Mouse (Mus musculus): Measurements from ENCODE around the gene Tspan6. TPM values are rescaled to one million over a fixed set of nuclear protein-coding genes. Genes with fewer than 3 reads are reported as not detected.

Tspan6 gene
- 0.97 and 1.0 TPM in 2 replicates for polyA plus RNA-seq (2012; ENCODE audit: insufficient read depth, low replicate concordance)

DNA sequence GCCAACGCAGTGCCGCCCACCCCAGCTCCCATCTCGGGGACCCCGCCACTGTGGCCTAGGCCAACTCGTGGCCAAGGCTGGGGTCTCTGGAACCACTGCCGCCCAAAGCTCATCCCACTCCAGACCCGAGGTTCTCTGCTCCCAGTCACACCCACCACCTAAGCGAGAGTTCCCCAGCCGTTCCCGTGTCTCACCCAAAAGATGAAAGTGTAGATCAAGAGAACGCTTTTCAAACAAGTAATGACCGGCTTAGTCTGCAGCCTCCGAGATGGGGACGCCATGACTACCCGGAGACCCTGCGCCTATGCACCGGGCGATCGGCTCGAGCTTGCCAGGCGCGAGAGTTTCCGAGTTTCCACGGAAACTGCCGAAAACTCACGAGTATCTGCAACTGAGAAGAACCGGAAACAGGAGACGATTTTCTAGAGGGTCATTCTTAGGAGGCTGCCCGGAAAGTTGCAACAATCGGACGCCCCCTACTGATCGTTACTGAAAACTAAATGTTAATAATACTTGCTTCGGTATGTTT is at the start of gene Tspan6:
Gene Tspan6 (minus strand): TSS at position 416 of the 529 bp plus-strand sequence.
- no peaks in the 10 kb centered on the region for H3K36me3 ChIP-seq (replicated peaks; ENCODE audit: low read length)
- H3K9me3 ChIP-seq: no peaks in the 10 kb centered on the region
- H3K4me1 ChIP-seq: peaks cover 19% of the 10 kb centered on the region
- H3K27me3 ChIP-seq (replicated peaks): peaks cover 4% of the 10 kb centered on the region
- peak within 1 kb of the TSS; percentile 91 for H3K4me3 ChIP-seq (replicated peaks)
- TF ChIP-seq FLI1 (IDR thresholded peaks at IDR 0.05; ENCODE audit: low read length) (no peak), GATA1 (IDR thresholded peaks at IDR 0.05; ENCODE audit: borderline replicate concordance, low read length) (no peak)

DNA sequence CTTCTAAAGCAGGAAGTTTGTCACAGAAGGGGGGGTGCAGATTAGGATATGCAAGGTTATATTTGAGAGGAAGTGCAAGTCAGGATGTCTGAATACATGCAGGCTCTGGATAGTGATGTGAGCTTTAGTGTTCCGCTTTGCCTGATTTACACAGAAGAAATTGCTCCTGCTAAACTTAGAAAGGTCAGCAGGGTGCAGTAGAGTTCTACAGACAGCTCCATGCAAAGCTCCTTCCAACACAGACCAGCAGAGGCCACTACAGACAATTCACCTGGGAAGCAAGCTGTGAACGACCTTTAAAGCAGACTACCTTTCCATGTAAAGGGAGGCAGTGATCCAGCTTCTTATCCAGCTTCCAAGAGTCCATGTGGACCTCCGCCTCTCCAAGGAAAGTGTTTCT is 49.2 kb upstream of the Tspan6 start:
- Histone ChIP-seq H3K4me1 (peaks cover 26% of the 10 kb centered on the region), H3K4me3 (replicated peaks) (no peak overlapping the region), H3K36me3 (replicated peaks; ENCODE audit: low read length) (peaks cover 11% of the 10 kb centered on the region), H3K27me3 (replicated peaks) (peaks cover 16% of the 10 kb centered on the region), H3K9me3 (no peaks in the 10 kb centered on the region)
- TF ChIP-seq GATA1 (IDR thresholded peaks at IDR 0.05; ENCODE audit: borderline replicate concordance, low read length): no peak
- no peak for TF ChIP-seq FLI1 (IDR thresholded peaks at IDR 0.05; ENCODE audit: low read length)

DNA sequence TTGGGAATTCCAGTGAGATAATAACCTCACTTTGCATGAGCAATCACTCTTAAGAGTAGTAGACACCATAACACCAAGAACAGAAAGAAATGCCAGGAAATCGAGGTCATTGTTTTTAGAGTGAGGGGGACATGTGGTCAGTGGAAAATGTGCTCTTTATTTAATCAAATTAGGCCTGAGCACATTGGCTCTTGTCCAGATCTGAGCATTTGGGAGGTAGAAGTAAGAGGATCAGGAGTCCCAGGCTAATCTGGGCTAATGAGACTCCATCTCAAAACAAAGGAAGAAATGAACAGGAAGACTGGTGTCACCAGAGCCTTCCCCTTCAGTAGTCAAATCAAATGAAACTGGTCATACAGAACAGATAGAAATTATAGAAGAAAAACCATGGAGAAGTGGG is 41.3 kb upstream of the Tspan6 start:
- Histone ChIP-seq H3K9me3 (no peaks in the 10 kb centered on the region), H3K27me3 (replicated peaks) (peaks cover 12% of the 10 kb centered on the region), H3K36me3 (replicated peaks; ENCODE audit: low read length) (peaks cover 6% of the 10 kb centered on the region), H3K4me3 (replicated peaks) (no peak overlapping the region), H3K4me1 (peaks cover 27% of the 10 kb centered on the region)
- TF ChIP-seq FLI1 (IDR thresholded peaks at IDR 0.05; ENCODE audit: low read length): no peak
- TF ChIP-seq GATA1 (IDR thresholded peaks at IDR 0.05; ENCODE audit: borderline replicate concordance, low read length): no peak

DNA sequence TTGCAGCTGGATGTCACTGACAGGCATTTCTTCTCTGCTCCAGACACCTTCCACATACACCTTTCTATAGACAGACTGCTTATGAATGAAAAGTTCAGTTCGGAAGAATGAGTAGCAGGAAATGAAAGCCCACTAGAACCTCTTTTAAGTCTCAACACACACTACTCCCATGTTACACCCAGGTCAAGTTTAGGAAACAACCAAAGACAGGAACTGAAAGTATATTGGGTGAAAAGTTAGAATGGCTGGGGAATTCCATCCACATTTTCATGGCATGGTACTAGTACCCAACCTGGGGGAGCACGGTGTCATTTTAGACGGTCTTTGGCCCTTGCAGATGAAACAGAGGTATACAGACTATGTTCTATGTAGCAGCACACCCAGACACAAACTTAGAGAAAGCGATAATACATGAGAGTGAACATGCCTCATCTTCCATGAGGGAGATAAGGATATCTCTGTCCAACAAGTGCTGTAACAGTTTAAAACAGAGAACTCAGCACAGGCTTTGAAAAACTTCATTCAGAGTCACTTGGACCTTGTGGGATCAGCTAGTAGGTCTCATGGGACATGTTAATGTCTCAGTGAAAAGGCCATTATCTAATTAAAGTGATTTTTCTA is 38.5 kb upstream of the Tspan6 start:
- no peaks in the 10 kb centered on the region for H3K9me3 ChIP-seq
- peaks cover 32% of the 10 kb centered on the region for H3K4me1 ChIP-seq
- H3K36me3 ChIP-seq (replicated peaks; ENCODE audit: low read length): peaks cover 3% of the 10 kb centered on the region
- peaks cover 5% of the 10 kb centered on the region for H3K27me3 ChIP-seq (replicated peaks)
- TF ChIP-seq GATA1 (IDR thresholded peaks at IDR 0.05; ENCODE audit: borderline replicate concordance, low read length) (no peak), FLI1 (IDR thresholded peaks at IDR 0.05; ENCODE audit: low read length) (no peak)
- H3K4me3 ChIP-seq (replicated peaks): no peak overlapping the region

DNA sequence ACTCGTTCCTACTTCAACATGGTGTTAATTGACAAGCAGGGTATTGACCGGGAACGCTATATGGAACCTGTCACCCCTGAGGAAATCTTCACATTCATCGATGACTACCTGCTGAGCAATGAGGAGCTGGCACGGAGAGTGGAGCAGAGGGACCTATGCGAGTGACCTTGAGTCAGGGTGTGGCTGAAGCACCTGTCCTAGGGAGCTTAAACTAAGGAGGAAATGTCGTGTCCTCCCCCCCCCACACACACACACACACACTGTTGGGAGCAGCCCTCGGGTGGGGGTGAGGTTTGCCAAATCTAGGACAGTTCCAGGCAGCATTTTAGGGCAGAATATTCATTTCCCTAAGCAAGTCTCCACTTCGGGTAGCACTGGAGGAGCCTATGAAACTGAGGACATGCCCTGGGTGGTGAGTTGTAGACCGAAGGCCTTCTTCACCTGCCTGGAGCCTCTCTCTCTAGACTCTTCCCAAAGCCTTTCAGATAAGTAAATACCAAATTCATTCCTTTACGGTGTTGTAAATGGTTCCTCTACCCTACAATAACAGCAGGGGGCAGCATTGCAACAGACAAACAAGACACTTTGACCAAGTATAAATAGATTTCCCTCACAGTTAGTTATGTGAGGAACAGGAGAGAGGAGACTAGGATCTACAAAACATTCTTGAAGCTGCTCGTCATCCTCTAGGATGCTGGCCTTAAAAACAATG is 33.2 kb upstream of the Tspan6 start:
- peaks cover 19% of the 10 kb centered on the region for H3K4me1 ChIP-seq
- H3K36me3 ChIP-seq (replicated peaks; ENCODE audit: low read length): no peaks in the 10 kb centered on the region
- no peaks in the 10 kb centered on the region for H3K9me3 ChIP-seq
- H3K27me3 ChIP-seq (replicated peaks): peaks cover 12% of the 10 kb centered on the region
- no peak overlapping the region for H3K4me3 ChIP-seq (replicated peaks)
- no peak for TF ChIP-seq GATA1 (IDR thresholded peaks at IDR 0.05; ENCODE audit: borderline replicate concordance, low read length)
- no peak for TF ChIP-seq FLI1 (IDR thresholded peaks at IDR 0.05; ENCODE audit: low read length)

DNA sequence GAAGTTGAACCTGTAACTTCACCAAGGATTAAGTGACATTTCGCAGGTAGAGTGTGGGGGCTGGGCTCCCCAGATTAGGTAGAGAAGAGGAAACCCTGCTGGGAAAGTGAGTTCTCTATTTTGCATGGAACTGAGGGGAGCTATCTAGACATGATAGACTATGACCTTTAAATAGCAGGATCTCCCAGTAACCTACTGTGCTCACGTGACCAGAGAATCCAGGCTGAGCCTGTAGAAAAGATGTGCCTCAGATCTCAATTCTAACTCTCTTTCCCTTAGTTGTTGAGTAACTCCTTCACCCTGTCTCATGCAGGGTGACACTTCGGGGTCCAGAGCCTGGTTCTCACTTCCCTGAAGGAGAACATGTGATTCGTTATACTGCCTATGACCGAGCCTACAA is 28.5 kb upstream of the Tspan6 start:
- Histone ChIP-seq H3K27me3 (replicated peaks) (peaks cover 12% of the 10 kb centered on the region), H3K9me3 (no peaks in the 10 kb centered on the region), H3K4me3 (replicated peaks) (no peak overlapping the region), H3K4me1 (peaks cover 6% of the 10 kb centered on the region; the same call in 1 of the 2 replicates), H3K36me3 (replicated peaks; ENCODE audit: low read length) (no peaks in the 10 kb centered on the region)
- TF ChIP-seq GATA1 (IDR thresholded peaks at IDR 0.05; ENCODE audit: borderline replicate concordance, low read length): no peak
- TF ChIP-seq FLI1 (IDR thresholded peaks at IDR 0.05; ENCODE audit: low read length): no peak

DNA sequence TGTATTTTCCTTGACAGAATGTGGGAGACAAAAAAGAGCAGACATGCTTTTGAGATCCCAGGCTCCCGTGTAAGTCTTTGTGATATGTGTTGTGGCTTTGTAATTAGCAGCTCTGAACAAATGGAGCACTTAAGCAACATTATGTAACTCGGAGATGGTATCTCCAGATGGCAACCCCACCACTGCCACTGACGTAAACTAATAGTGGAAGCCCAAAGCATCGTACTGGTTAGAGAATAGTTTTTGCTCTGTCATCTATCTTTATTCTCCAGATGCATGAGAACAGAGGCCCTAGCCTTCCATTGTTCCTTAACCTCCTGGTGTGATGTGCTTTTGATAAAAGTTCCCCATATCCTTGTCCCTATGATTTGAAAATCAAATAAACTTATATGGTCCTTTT is 23.0 kb upstream of the Tspan6 start:
- no peak overlapping the region for H3K4me3 ChIP-seq (replicated peaks)
- H3K4me1 ChIP-seq: no peaks in the 10 kb centered on the region
- TF ChIP-seq GATA1 (IDR thresholded peaks at IDR 0.05; ENCODE audit: borderline replicate concordance, low read length): no peak
- TF ChIP-seq FLI1 (IDR thresholded peaks at IDR 0.05; ENCODE audit: low read length): no peak
- no peaks in the 10 kb centered on the region for H3K36me3 ChIP-seq (replicated peaks; ENCODE audit: low read length)
- no peaks in the 10 kb centered on the region for H3K9me3 ChIP-seq
- peaks cover 10% of the 10 kb centered on the region for H3K27me3 ChIP-seq (replicated peaks)

DNA sequence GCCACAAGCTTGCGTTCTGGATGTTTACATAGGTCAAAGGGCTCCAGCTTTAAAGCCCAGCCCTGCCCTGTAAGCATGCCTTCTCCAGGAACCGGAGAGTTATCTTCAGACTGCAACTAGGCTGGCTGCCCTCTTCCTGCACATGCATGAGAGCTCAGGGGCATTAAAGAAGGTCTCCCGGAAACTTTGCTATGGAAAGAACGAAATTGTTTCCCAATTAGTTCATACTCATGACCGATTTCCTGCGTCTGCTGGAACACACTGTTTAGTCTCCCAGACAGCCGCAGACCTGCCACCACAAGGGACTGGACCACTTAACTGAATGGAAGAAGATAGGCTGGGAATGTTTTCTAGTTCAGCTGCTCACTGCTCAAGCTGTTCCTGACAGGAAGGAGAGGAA is 16.0 kb upstream of the Tspan6 start:
- peaks cover 33% of the 10 kb centered on the region for H3K27me3 ChIP-seq (replicated peaks)
- H3K4me1 ChIP-seq: peaks cover 14% of the 10 kb centered on the region
- H3K36me3 ChIP-seq (replicated peaks; ENCODE audit: low read length): no peaks in the 10 kb centered on the region
- no peaks in the 10 kb centered on the region for H3K9me3 ChIP-seq
- no peak for TF ChIP-seq FLI1 (IDR thresholded peaks at IDR 0.05; ENCODE audit: low read length)
- no peak for TF ChIP-seq GATA1 (IDR thresholded peaks at IDR 0.05; ENCODE audit: borderline replicate concordance, low read length)
- H3K4me3 ChIP-seq (replicated peaks): no peak overlapping the region

DNA sequence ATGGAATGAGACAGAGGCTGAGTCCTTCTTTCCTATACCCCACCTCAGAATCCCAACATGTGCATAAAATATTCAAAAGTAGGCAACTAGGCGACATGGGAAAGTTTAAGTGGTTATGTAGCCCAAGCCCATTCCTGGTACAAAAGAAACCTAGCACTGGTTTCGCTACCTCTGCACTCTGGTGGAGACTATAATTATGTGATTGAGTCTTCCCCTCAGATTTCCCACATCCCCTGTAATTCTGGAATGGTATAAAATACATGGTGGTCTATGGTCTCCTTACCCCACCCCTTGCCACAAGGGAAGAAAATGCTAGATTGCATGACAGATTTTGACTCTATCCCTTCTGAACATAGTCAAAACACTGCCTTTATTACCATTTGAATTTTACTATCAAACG is 14.8 kb upstream of the Tspan6 start:
- no peaks in the 10 kb centered on the region for H3K36me3 ChIP-seq (replicated peaks; ENCODE audit: low read length)
- H3K4me1 ChIP-seq: peaks cover 18% of the 10 kb centered on the region
- H3K9me3 ChIP-seq: no peaks in the 10 kb centered on the region
- TF ChIP-seq GATA1 (IDR thresholded peaks at IDR 0.05; ENCODE audit: borderline replicate concordance, low read length): no peak
- TF ChIP-seq FLI1 (IDR thresholded peaks at IDR 0.05; ENCODE audit: low read length): no peak
- no peak overlapping the region for H3K4me3 ChIP-seq (replicated peaks)
- H3K27me3 ChIP-seq (replicated peaks): peaks cover 28% of the 10 kb centered on the region
